Mouse (Mus musculus) C2C12 (cell line): ENCODE data around the gene Dusp9.

Experiments used
- CTCF ChIP-seq: IDR thresholded peaks from one replicate; pipeline ENCODE4 v1.5.1; 2011; ENCODE audit not compliant: control insufficient read depth, insufficient read depth, insufficient read length
- MAX ChIP-seq: IDR thresholded peaks from one replicate; pipeline ENCODE4 v1.6.1; 2011; ENCODE audit warnings: mild to moderate bottlenecking, control low read depth
- MYOD1 ChIP-seq: IDR thresholded peaks from one replicate; pipeline ENCODE4 v1.6.1; 2011; ENCODE audit warnings: low read depth; ENCODE audit not compliant: control insufficient read depth, insufficient read length
- USF1 ChIP-seq: IDR thresholded peaks from one replicate; pipeline ENCODE4 v1.6.1; 2011; ENCODE audit warnings: low read depth, mild to moderate bottlenecking, control low read depth, moderate library complexity

DNA sequence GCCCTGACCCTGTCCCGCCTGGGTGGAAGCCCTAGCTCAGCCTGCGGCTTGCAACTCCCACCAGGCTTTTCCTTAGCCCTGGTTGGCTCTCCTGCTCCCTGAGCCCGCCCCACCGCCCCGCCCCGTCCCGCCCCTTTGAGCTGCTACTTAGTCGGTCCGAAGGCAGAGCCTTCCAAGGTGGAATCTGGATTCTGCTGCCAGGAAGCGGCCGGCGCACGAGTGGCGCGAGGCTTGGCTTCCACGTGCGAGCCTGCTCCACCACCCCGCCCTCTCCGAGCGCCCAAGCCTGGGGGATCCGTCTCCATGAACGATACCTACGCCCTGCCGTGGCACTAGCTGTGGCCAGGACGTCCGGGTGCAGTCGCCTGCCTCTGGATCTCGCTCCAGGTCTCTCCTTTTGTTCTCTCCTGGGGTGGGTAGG, at the start of gene Dusp9:
- TF ChIP-seq MAX (no peak), CTCF (no peak), USF1 (no peak), MYOD1 (no peak)
